Comparison of ENCODE assay signal across 8 mouse cellular contexts in the genomic region with DNA sequence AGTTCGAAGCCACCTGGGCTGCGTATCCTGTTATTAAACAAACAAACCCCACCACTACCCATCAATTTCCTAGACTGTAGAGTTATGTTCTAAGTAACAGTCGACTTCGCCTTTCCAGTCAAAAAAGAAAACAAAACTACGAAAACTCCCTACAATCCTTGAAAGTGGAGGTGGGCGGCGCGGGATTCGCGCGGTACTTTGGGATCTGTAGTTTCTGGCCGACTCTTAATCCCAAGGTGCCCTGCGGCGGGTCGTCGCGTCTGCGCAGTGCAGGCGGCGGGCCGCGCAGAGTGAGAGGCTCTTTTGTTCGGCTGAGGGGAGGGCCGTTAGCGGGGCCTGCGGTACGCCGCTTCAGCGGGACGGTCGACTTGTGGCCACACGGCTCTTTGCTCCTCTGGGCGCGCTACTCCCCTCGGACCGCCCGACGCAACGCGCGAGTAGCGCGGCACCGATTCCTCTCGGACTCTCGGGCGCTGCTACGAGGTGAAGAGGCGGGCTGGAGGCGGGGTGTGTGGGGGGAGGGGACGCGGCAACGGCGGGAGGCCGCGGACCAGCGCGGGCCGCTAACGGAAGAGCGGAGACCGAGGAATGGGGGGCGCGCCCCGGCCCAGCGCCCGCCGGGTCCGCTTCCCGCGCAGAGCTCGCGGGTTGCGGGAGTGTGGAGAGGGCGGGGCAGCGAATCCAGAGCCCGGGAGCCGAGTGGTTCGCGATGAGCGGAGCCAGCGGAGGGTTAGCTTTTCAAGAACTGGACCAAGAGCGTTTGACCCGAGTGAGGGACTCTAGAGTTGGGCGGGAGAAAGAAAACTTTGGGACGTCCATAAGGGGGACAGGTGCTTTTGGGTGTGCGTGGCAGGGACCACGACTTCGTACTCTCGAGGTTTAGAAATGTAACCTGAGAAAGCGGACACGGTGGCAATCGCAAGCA. TPM values are rescaled to one million over a fixed set of nuclear protein-coding genes. Genes with fewer than 3 reads are reported as not detected.
DNase-seq lines count a peak whose midpoint lies in the region; ATAC-seq and TF ChIP-seq lines count a peak whose summit lies in the region.

Gene Cbx1, plus strand, starts transcription at position 257 of the 925 bp plus-strand sequence.

- TF ChIP-seq CTCF in layer of hippocampus, adult 2 months (conservative IDR thresholded peaks at IDR 0.05) = 0 out of 2 replicates have a peak, but pooled peaks have one; percentile 8
- no peak for TF ChIP-seq CTCF in lung, embryonic 14.5 days (IDR thresholded peaks at IDR 0.05; ENCODE audit: low read depth)
- no peak for TF ChIP-seq CTCF in olfactory bulb, adult 2 months (IDR thresholded peaks at IDR 0.05; ENCODE audit: insufficient read depth, low read depth, low read length)
- peak; percentile 57; the same call in 1 of the 2 replicates for TF ChIP-seq CTCF in thymus, adult 2 months (IDR thresholded peaks at IDR 0.05; ENCODE audit: borderline replicate concordance, control insufficient read depth, extremely low read depth, insufficient read depth, low read length, poor library complexity)

- peaks cover 3 to 17% of the 10 kb centered on the region in 2 experiments for H3K4me1 ChIP-seq in ES-E14 (ENCODE audit: control insufficient read depth in 2 of 2, insufficient read depth in 2 of 2, low read length in 2 of 2, poor library complexity in 1 of 2)
- peaks cover 35% of the 10 kb centered on the region for H3K4me1 ChIP-seq in forebrain, embryonic 16.5 days (replicated peaks; ENCODE audit: control insufficient read depth, insufficient read depth, low read length)
- H3K4me1 ChIP-seq in lung, embryonic 14.5 days (ENCODE audit: insufficient read depth) = peaks cover 7% of the 10 kb centered on the region
- H3K4me1 ChIP-seq in olfactory bulb, adult 2 months (ENCODE audit: control insufficient read depth, insufficient read depth, low read length) = peaks cover 7% of the 10 kb centered on the region; the same call in 1 of the 2 replicates
- H3K4me1 ChIP-seq in thymus, adult 2 months (replicated peaks; ENCODE audit: control insufficient read depth, insufficient read depth, low read length) = peaks cover 7% of the 10 kb centered on the region

- peak; percentile 100 for ATAC-seq in forebrain, embryonic 16.5 days
- ATAC-seq in lung, embryonic 14.5 days (ENCODE audit: insufficient read depth) = peak; percentile 98

- H3K27me3 ChIP-seq in forebrain, embryonic 16.5 days (replicated peaks; ENCODE audit: control insufficient read depth, insufficient read depth, low read length) = no peaks in the 10 kb centered on the region
- H3K27me3 ChIP-seq in lung, embryonic 14.5 days (ENCODE audit: insufficient read depth, low read length) = no peaks in the 10 kb centered on the region
- no peaks in the 10 kb centered on the region for H3K27me3 ChIP-seq in thymus, adult 2 months (ENCODE audit: control insufficient read depth, insufficient read depth, low read length)

- whole genome bisulfite sequencing in forebrain, embryonic 16.5 days = 1% methylated on average over 85 of the region's 93 CpGs
- WGBS in lung, embryonic 14.5 days = 1% methylated on average over 86 of the region's 93 CpGs
- WGBS in olfactory bulb, adult 2 months = 2% methylated on average over 93 of the region's 93 CpGs
- WGBS in thymus, adult 2 months = under 1% methylated on average over 93 of the region's 93 CpGs

- peak; percentile 86 for TF ChIP-seq POLR2A in olfactory bulb, adult 2 months (IDR thresholded peaks at IDR 0.05; ENCODE audit: insufficient read depth, low read depth, low read length)
- TF ChIP-seq POLR2A in thymus, adult 2 months (IDR thresholded peaks at IDR 0.05; ENCODE audit: control insufficient read depth, extremely low read depth, insufficient read depth, low read length, poor library complexity) = peak; percentile 90

- H3K36me3 ChIP-seq in ES-E14 (ENCODE audit: control insufficient read depth, insufficient read depth, low read length, poor library complexity, severe bottlenecking) = no peaks in the 10 kb centered on the region; the same call in 1 of the 2 replicates
- H3K36me3 ChIP-seq in forebrain, embryonic 16.5 days (ENCODE audit: control insufficient read depth, insufficient read depth) = no peaks in the 10 kb centered on the region
- H3K36me3 ChIP-seq in lung, embryonic 14.5 days (ENCODE audit: insufficient read depth) = no peaks in the 10 kb centered on the region
- no peaks in the 10 kb centered on the region for H3K36me3 ChIP-seq in thymus, adult 2 months (ENCODE audit: control insufficient read depth, insufficient read depth, low read length)

- peak within 1 kb of the TSS; percentile 97 for H3K27ac ChIP-seq in ES-E14 (ENCODE audit: insufficient read depth, low read depth, low read length, poor library complexity, severe bottlenecking)
- H3K27ac ChIP-seq in forebrain, embryonic 16.5 days (ENCODE audit: low read length) = peak within 1 kb of the TSS; percentile 96
- peak within 1 kb of the TSS; percentile 89 for H3K27ac ChIP-seq in layer of hippocampus, adult 2 months
- peak within 1 kb of the TSS; percentile 99 for H3K27ac ChIP-seq in lung, embryonic 14.5 days (ENCODE audit: low read depth)
- peak within 1 kb of the TSS; percentile 56 for H3K27ac ChIP-seq in olfactory bulb, adult 2 months (ENCODE audit: insufficient read depth, low read depth, low read length)
- peak within 1 kb of the TSS; percentile 49; the same call in 1 of the 2 replicates for H3K27ac ChIP-seq in thymus, adult 2 months (ENCODE audit: control insufficient read depth, insufficient read depth, low read length)

- peak within 1 kb of the TSS; percentile 96 to 99 for H3K4me3 ChIP-seq in ES-E14 (ENCODE audit: insufficient read depth in 1 of 2, low read depth in 1 of 2, low read length in 2 of 2, poor library complexity in 1 of 2, severe bottlenecking in 1 of 2)
- peak within 1 kb of the TSS; percentile 96 for H3K4me3 ChIP-seq in forebrain, embryonic 16.5 days (replicated peaks; ENCODE audit: low read length)
- H3K4me3 ChIP-seq in layer of hippocampus, adult 2 months = peak within 1 kb of the TSS; percentile 80
- H3K4me3 ChIP-seq in lung, embryonic 14.5 days (ENCODE audit: low read depth, low read length) = peak within 1 kb of the TSS; percentile 97
- peak within 1 kb of the TSS; percentile 77 for H3K4me3 ChIP-seq in olfactory bulb, adult 2 months (ENCODE audit: insufficient read depth, low read depth, low read length)
- peak within 1 kb of the TSS; percentile 89 for H3K4me3 ChIP-seq in thymus, adult 2 months (ENCODE audit: control insufficient read depth, insufficient read depth, low read length)

- DNase-seq in ES-E14 (ENCODE audit: low read depth, low spot score) = peak; percentile 90
- peak; percentile 87 for DNase-seq in cerebellum, adult 11-12 months
- DNase-seq in heart, postnatal 36 days = peak; percentile 90 to 94
- DNase-seq in layer of hippocampus, adult 2 months (ENCODE audit: low spot score in 2 of 2) = peak; percentile 89 to 91
- DNase-seq in lung, embryonic 14.5 days = peak; percentile 96
- DNase-seq in thymus, adult 2 months = peak; percentile 91

- in situ Hi-C loops in ES-E14 (cut with MboI; ENCODE audit: low sequenced_read_pairs in 2 of 2, unreplicated experiment in 2 of 2) = no loop called here

- intact Hi-C loops in heart, postnatal 36 days (cut with DNase I) = loop anchor here (1.0 kb wide), 1 partner anchor 40 kb away; the partner anchor contains the start of gene Nfe2l1

- H3K9ac ChIP-seq in ES-E14 (ENCODE audit: insufficient read depth, low read depth, low read length, poor library complexity, severe bottlenecking) = peak within 1 kb of the TSS; percentile 99
- H3K9ac ChIP-seq in forebrain, embryonic 16.5 days (replicated peaks; ENCODE audit: low read depth, low read length) = peak within 1 kb of the TSS; percentile 97
- peak within 1 kb of the TSS; percentile 94 for H3K9ac ChIP-seq in lung, embryonic 14.5 days

- H3K4me2 ChIP-seq in forebrain, embryonic 16.5 days (ENCODE audit: low read length) = peak within 1 kb of the TSS; percentile 97
- peak within 1 kb of the TSS; percentile 97 for H3K4me2 ChIP-seq in lung, embryonic 14.5 days

- no peaks in the 10 kb centered on the region for H3K9me3 ChIP-seq in ES-E14 (ENCODE audit: control insufficient read depth, insufficient read depth, low read depth, low read length)
- no peaks in the 10 kb centered on the region for H3K9me3 ChIP-seq in forebrain, embryonic 16.5 days (ENCODE audit: control insufficient read depth, low read length)
- H3K9me3 ChIP-seq in lung, embryonic 14.5 days (ENCODE audit: low read depth, low read length) = no peaks in the 10 kb centered on the region

TF ChIP-seq in ES-E14, 5 proteins besides CTCF, POLR2A, EP300 and RAD21:
- TF ChIP-seq ZNF384 (IDR thresholded peaks at IDR 0.05; ENCODE audit: low read depth, low read length) = no peak
- TF ChIP-seq CHD2 (IDR thresholded peaks at IDR 0.05; ENCODE audit: low read depth, low read length) = no peak; the same call in none of the 2 replicates
- peak; percentile 90 for TF ChIP-seq HCFC1 (IDR thresholded peaks at IDR 0.05; ENCODE audit: borderline replicate concordance, insufficient read depth, low read length)
- no peak for TF ChIP-seq MAFK (IDR thresholded peaks at IDR 0.05; ENCODE audit: insufficient read depth, low read depth, low read length)

RNA-seq across cellular contexts. Expression of gene Cbx1, which starts in this region (rescaled TPM):
- 112 and 153 TPM in 2 replicates for total RNA-seq in ES-E14 (2012; rRNA removed)
- polyA plus RNA-seq in forebrain, embryonic 16.5 days (2015; fragmentation: Nextera tagmentation; extraction: Ambion mirVana) = 87.7 and 93.3 TPM in 2 replicates
- 10 to 100 TPM; 32.5 to 35.2 TPM for total RNA-seq in heart, postnatal 36 days (2021)
- total RNA-seq in layer of hippocampus, adult 2 months (2021) = 10 to 100 TPM; 44.6 to 47.4 TPM
- polyA plus RNA-seq in lung, embryonic 14.5 days (2014; fragmentation: Nextera tagmentation; extraction: Ambion mirVana) = 103 and 112 TPM in 2 replicates
- polyA plus RNA-seq in olfactory bulb, adult 2 months (2012; ENCODE audit: insufficient read depth, insufficient read length, low replicate concordance, missing spikeins) = not detected in 2 replicates
- 52.3 and 61.2 TPM in 2 replicates for polyA plus RNA-seq in thymus, adult 2 months (2012; rRNA removed)

Comparison
In these comparisons a context has a peak if more than half of its experiments do, and no peak if none do; other contexts are left out.
1. Peak in every context shown above with its lines: DNase-seq, ATAC-seq, H3K4me3 ChIP-seq and H3K27ac ChIP-seq.
2. H3K27ac ChIP-seq: peak in every context shown above with its lines; median percentile 99 in lung, embryonic 14.5 days; 97 in ES-E14; 96 in forebrain, embryonic 16.5 days; 89 in layer of hippocampus, adult 2 months; 56 in olfactory bulb, adult 2 months; 49 in thymus, adult 2 months.
3. CTCF ChIP-seq: peak in layer of hippocampus, adult 2 months (single experiment) and thymus, adult 2 months (single experiment); none in lung, embryonic 14.5 days (single experiment) and olfactory bulb, adult 2 months (single experiment).